Mouse (Mus musculus) kidney, embryonic 15.5 days (tissue): ENCODE data around the gene Snf8. TPM values are rescaled to one million over a fixed set of nuclear protein-coding genes. Genes with fewer than 3 reads are reported as not detected.

Experiments
- ATAC-seq: fragments of 200-750 bp; cut with Nextera tagmentation; replicated peaks from 2 replicates; pipeline ENCODE4 v1.8.0; 2017; ENCODE audit warnings: moderate TSS enrichment; ENCODE audit not compliant: low FRiP score
- H3K27ac ChIP-seq: fragments of 300-500 bp; sonication (generic); 2 replicates; pipeline ENCODE4 v1.5.1; 2015; ENCODE audit warnings: mild to moderate bottlenecking, inconsistent platforms
- H3K27me3 ChIP-seq: fragments of 300-500 bp; sonication (generic); 2 replicates; pipeline ENCODE4 v1.6.1; 2015; ENCODE audit warnings: inconsistent platforms
- H3K36me3 ChIP-seq: fragments of 300-500 bp; sonication (generic); 2 replicates; pipeline ENCODE4 v1.6.1; 2015; ENCODE audit warnings: inconsistent platforms
- H3K4me1 ChIP-seq: fragments of 300-500 bp; sonication (generic); 2 replicates; pipeline ENCODE4 v1.6.1; 2015; ENCODE audit warnings: inconsistent platforms
- H3K4me2 ChIP-seq: fragments of 300-500 bp; sonication (generic); 2 replicates; pipeline ENCODE4 v1.6.1; 2015; ENCODE audit warnings: moderate library complexity, mild to moderate bottlenecking, inconsistent platforms
- H3K4me3 ChIP-seq: fragments of 300-500 bp; sonication (generic); replicated peaks from 2 replicates; pipeline ENCODE4 v1.5.1; 2015; ENCODE audit warnings: mild to moderate bottlenecking, inconsistent platforms
- H3K9ac ChIP-seq: fragments of 300-500 bp; sonication (generic); 2 replicates; pipeline ENCODE4 v1.6.1; 2015; ENCODE audit warnings: mild to moderate bottlenecking, inconsistent platforms
- H3K9me3 ChIP-seq: fragments of 300-500 bp; sonication (generic); replicated peaks from 2 replicates; pipeline ENCODE4 v1.6.1; 2016; ENCODE audit warnings: inconsistent platforms
- WGBS: fragments of 180-500 bp; shearing (Covaris S2); methylation state at CpG from one replicate; pipeline ENCODE4 v1.1.7; 2015; ENCODE audit warnings: mixed read lengths; 5-methylcytosine and 5-hydroxymethylcytosine counted together
- polyA plus RNA-seq: library from polyadenylated mRNA; unstranded; fragments of >200 nt; fragmentation: Nextera tagmentation; extraction: Ambion mirVana; gene quantifications from 2 replicates; pipeline ENCODE4 v1.2.1, GENCODE M21; 2015

The Snf8 gene
- polyA plus RNA-seq, 1 experiment from 2014 or later, result 98.3 TPM

DNA sequence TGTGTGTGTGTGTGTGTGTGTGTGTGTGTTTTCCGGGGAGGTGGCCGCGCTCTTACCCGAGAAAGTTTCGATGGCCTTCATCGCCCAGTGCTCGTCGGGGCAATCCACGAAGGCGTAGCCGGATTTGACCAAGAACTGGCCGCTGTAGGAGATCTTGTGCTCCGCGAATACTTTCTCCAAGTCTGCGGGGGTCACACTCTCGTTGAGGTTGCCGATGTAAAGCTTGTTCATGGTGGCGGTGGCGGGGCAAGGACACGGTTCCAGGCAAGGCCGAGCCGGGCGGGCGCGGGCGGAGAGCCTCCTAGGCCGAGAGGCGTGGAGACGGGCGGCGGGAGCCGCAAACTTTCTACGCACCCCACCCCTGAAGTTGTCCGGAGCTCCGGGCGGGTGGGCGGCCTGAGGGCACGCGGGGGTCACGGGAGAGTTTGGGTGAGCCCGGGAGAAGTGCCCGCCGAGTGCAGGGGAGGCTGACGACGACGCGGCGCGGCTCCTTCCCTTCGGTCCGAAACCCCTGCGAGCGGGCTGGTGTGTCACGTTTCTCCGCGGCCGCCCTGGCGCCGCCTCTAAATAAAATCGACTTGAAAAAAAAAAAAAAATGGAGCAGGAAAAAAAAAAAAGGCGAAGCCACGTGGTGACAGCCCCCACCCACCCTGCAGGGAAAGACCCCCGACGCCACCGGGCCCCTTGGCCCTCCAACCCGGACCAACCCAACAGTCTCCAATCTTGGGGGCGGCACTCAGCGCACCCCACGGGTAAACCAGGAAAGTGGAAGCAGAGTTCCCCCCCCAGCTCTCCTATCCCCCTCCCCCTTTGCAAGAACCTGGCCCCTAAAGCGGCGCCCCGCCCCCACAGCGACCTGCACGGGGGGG, 29.0 kb upstream of the Snf8 start, which contains the start of gene Igf2bp1:
Igf2bp1 (minus strand) TSS at position 538 of the 869 bp plus-strand sequence.
- H3K36me3 ChIP-seq, result no peaks in the 10 kb centered on the region
- peak within 1 kb of the TSS; percentile 97 for H3K9ac ChIP-seq
- peak within 1 kb of the TSS; percentile 92 for H3K4me3 ChIP-seq
- WGBS, result under 1% methylated on average over 69 of the region's 74 CpGs
- peak within 1 kb of the TSS; percentile 96 for H3K27ac ChIP-seq
- ATAC-seq, result peak; percentile 57
- H3K4me2 ChIP-seq, result peak within 1 kb of the TSS; percentile 99
- no peaks in the 10 kb centered on the region for H3K9me3 ChIP-seq
- peaks cover 42% of the 10 kb centered on the region for H3K4me1 ChIP-seq
- H3K27me3 ChIP-seq, result no peaks in the 10 kb centered on the region

DNA sequence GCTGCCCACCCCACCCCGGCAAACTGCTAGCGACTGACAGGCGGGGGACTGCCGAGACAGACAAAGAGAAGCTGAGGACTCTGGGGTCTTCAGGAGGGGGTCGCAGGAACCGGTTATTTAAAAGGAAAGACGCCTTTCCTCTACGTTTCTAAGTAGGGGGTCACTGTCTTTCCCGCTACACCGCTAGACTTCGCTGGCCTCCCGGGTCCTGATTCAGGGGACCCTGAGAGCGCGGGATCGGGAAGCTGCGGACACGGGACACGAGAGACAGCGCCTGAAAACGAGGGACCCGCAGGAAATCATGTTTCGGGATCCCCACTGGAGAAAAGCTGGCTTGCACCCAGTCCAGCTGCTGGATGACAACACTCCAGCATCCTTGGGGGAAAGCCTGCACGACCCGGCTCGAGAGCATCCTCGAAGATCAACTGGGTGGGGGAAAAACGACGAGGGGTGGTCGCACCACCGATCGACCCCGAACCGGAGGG, 28.3 kb upstream of the Snf8 start:
- Histone ChIP-seq H3K27me3 (peaks cover 5% of the 10 kb centered on the region; the same call in 1 of the 2 replicates), H3K9me3 (no peaks in the 10 kb centered on the region), H3K4me2 (peak overlapping the region; percentile 99), H3K36me3 (no peaks in the 10 kb centered on the region), H3K4me1 (peaks cover 36% of the 10 kb centered on the region), H3K27ac (peak overlapping the region; percentile 96), H3K9ac (peak overlapping the region; percentile 97), H3K4me3 (peak overlapping the region; percentile 92)
- under 1% methylated on average over 33 of the region's 33 CpGs for WGBS
- no peak; the same call in 1 of the 2 replicates for ATAC-seq

DNA sequence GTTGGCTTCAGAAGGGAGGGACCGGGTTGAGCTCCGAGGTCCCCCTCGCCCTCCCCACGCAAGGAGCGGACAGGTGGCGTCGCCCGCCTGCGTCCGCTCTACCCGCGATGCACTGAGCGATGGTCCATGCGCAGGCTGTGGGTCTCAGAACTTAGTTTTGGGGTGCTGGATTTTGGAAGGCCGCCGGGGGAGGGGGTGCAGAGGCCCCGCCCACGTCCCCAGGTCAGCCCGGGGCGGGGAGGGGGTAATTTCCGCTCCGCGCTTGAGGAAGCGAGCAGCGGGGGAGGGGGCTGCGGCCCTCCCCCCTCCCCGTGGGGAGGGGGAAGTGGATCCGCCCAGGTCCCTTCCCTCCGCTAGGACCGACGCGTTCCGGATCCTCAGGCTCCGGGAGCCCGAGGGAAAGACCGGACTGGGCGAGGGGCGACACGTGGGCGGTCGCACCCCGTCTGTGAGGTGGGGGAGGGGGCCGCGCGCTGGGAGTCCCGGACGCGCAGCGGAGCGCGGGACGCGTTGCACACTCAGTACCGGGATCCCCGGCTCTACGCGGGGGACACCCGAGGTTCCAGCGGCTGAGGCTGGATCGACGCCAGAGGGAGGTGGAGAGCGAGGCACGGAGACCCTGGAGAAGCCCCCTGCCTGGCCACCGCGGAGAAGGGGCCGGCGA, 27.7 kb upstream of the Snf8 start:
- Histone ChIP-seq H3K27ac (peak overlapping the region; percentile 96), H3K36me3 (no peaks in the 10 kb centered on the region), H3K4me1 (peaks cover 30% of the 10 kb centered on the region), H3K9ac (peak overlapping the region; percentile 97), H3K27me3 (peaks cover 5% of the 10 kb centered on the region; the same call in 1 of the 2 replicates), H3K9me3 (no peaks in the 10 kb centered on the region), H3K4me3 (peak overlapping the region; percentile 92), H3K4me2 (peak overlapping the region; percentile 99)
- WGBS, result under 1% methylated on average over 66 of the region's 67 CpGs
- peak; percentile 83 for ATAC-seq

DNA sequence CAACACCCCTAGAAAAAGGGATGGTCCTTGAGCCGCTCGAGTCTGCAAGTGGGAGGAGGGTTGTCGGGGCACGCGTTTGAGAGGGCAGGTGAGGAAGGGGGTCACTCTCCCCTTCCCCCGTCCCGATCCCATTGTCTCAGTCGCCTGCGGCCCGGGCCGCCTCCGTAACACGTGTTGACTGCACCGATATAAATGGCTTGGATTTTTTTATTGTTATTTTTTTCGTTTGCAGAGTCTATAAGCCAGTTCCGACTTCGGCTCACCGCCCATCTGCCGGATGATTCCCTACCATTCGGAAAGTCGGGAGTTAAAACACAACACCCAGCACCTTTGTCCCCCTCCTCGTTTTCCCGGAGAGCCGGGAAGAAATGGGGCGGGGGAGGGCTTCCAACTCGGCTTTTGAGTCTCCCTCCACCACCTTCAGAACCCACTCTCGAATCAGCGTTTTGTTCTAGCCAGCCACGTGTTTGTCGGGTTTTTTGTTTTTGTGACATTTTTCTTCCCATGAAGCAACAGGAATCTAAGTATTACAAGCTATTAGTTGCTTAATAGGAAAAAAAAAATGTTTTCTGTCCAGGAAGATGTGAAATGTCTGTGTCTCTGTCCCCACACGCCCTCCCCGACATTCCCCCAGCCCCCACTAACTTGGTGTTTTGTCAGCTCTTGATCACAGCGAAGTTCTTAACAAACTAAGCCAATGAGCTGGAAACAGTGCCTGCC, 27.0 kb upstream of the Snf8 start:
- no peaks in the 10 kb centered on the region for H3K36me3 ChIP-seq
- no peak; the same call in 1 of the 2 replicates for ATAC-seq
- under 1% methylated on average over 33 of the region's 33 CpGs for WGBS
- H3K4me1 ChIP-seq, result peaks cover 23% of the 10 kb centered on the region
- peak overlapping the region; percentile 99 for H3K4me2 ChIP-seq
- peaks cover 10% of the 10 kb centered on the region for H3K27me3 ChIP-seq
- H3K4me3 ChIP-seq, result peak overlapping the region; percentile 92
- H3K27ac ChIP-seq, result peak overlapping the region; percentile 96
- H3K9ac ChIP-seq, result peak overlapping the region; percentile 97
- H3K9me3 ChIP-seq, result no peaks in the 10 kb centered on the region

DNA sequence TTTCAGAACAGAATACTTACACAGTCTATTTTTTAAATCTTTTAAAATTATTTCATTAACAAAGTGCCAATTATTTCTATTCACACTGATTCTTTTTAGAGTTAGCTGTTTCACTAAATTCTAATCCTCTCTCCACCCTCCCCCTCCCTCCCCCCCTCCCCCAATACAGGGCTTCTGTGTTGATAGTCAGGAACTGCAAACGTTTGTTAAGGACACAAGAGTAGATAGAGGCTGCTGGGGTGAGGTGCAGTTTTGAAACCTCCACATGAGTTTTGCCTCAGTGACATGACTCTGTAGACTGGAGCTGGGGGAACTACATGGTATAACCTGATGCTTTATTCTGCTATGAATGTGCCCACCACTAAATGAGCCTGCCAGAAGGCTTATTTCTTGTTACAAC, 25.9 kb upstream of the Snf8 start:
- no peak overlapping the region for H3K4me3 ChIP-seq
- ATAC-seq, result no peak
- H3K4me2 ChIP-seq, result no peak overlapping the region
- no peaks in the 10 kb centered on the region for H3K36me3 ChIP-seq
- peaks cover 16% of the 10 kb centered on the region for H3K4me1 ChIP-seq
- H3K27ac ChIP-seq, result no peak overlapping the region
- peaks cover 16% of the 10 kb centered on the region for H3K27me3 ChIP-seq
- 12% methylated on average over 1 of the region's 1 CpGs for WGBS
- no peak overlapping the region for H3K9ac ChIP-seq
- H3K9me3 ChIP-seq, result no peaks in the 10 kb centered on the region

DNA sequence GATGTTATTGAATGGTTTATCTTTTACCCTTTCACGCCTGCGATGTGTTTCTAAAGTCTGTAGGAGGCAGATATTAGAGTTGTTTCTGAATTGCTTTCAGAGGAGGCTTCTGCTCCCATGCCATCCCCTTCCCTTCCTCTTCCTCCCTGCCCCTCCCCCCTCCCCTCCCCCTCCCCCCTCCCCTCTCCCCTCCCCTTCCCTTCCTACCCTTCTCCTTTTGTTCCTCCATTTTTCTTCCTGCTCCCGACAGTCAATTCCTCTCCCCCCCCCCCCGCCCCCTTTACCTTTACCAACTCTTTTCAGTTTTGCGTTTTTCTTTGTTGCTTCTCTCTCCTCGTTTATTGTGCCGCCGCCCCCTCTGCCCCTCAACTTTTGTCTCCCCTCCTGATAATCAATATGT, 22.7 kb upstream of the Snf8 start:
- no peak for ATAC-seq
- H3K36me3 ChIP-seq, result no peaks in the 10 kb centered on the region
- no peak overlapping the region for H3K4me3 ChIP-seq
- peaks cover 7% of the 10 kb centered on the region for H3K4me1 ChIP-seq
- H3K27me3 ChIP-seq, result peaks cover 23% of the 10 kb centered on the region
- H3K9me3 ChIP-seq, result no peaks in the 10 kb centered on the region
- no peak overlapping the region for H3K9ac ChIP-seq
- H3K4me2 ChIP-seq, result no peak overlapping the region
- WGBS, result 14% methylated on average over 3 of the region's 8 CpGs
- no peak overlapping the region for H3K27ac ChIP-seq

DNA sequence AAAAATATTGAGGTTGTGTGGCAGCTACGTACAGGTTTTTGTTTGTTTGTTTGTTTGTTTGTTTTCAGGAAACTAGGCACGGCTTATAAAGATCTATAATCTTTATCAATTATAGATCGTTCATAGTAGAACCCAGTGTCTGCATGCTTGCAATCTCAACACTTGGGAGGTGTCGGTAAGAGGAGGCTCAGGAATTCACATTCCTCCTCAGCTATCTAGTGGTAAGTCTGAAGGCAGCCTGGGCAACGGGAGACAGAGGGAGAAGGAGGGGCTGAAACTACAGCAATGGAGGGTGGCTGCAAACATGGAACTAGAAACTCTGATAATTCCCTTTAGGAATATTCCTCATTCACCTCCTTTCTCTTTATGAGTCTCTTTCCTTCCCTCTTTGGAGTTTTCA, 19.3 kb upstream of the Snf8 start:
- WGBS, result 38% methylated on average over 5 of the region's 5 CpGs
- ATAC-seq, result no peak

DNA sequence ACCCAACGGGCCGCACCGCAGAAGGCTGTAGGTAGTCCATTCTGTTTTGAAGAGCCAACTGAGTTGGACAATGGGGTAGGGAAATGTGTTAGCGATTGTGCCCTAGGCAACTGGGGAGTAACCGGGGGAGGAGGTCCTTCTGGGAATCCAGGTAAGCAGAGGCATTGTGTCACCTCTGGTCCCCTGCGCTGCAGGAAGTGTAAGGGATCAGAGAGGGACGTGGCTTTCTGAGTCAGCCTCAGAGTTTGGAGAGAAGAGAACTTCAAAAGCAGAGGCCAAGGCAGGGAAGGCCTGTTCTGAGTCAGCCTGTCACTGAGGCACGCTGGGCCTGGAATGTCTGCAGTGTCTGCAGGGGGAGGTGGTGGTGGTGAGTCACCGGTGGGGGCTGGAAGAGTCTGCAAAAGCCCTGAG, 16.7 kb upstream of the Snf8 start:
- no peak overlapping the region for H3K4me2 ChIP-seq
- H3K9me3 ChIP-seq, result no peaks in the 10 kb centered on the region
- WGBS, result 26% methylated on average over 9 of the region's 9 CpGs
- H3K4me1 ChIP-seq, result peaks cover 3% of the 10 kb centered on the region; the same call in 1 of the 2 replicates
- no peaks in the 10 kb centered on the region for H3K36me3 ChIP-seq
- peaks cover 10% of the 10 kb centered on the region for H3K27me3 ChIP-seq
- no peak overlapping the region for H3K27ac ChIP-seq
- no peak overlapping the region for H3K9ac ChIP-seq
- no peak for ATAC-seq
- H3K4me3 ChIP-seq, result no peak overlapping the region

More for the DNA sequence above, 19.3 kb upstream of the Snf8 start:
- Histone ChIP-seq H3K27me3 (peaks cover 23% of the 10 kb centered on the region), H3K4me2 (no peak overlapping the region), H3K9me3 (no peaks in the 10 kb centered on the region), H3K27ac (no peak overlapping the region), H3K36me3 (no peaks in the 10 kb centered on the region), H3K9ac (no peak overlapping the region), H3K4me1 (peaks cover 3% of the 10 kb centered on the region; the same call in 1 of the 2 replicates), H3K4me3 (no peak overlapping the region)

DNA sequence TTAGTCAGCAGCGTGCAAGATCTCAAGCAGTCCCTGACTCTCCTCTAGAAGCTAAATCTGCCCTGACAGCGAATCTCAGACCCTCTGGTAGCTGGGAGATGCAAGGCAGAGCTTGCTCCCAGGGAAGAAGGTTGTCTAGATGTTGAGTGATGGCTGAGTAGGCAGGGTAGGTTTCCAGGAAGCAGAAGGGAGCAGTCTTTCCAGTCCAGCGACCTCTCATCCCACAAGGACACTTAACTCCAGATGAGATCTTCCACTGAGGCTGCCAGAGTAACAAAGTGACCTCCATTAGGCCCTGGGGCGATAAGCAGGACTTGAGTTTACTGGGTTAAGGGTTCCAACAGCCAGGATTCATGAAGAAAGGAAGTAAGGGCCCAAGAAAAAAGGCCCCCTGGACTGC, 14.1 kb upstream of the Snf8 start:
- Histone ChIP-seq H3K27me3 (peaks cover 4% of the 10 kb centered on the region; the same call in 1 of the 2 replicates), H3K4me1 (peaks cover 3% of the 10 kb centered on the region; the same call in 1 of the 2 replicates), H3K27ac (no peak overlapping the region), H3K36me3 (no peaks in the 10 kb centered on the region), H3K4me2 (no peak overlapping the region), H3K9me3 (no peaks in the 10 kb centered on the region), H3K4me3 (no peak overlapping the region), H3K9ac (no peak overlapping the region)
- WGBS, result 44% methylated on average over 4 of the region's 4 CpGs
- no peak for ATAC-seq

DNA sequence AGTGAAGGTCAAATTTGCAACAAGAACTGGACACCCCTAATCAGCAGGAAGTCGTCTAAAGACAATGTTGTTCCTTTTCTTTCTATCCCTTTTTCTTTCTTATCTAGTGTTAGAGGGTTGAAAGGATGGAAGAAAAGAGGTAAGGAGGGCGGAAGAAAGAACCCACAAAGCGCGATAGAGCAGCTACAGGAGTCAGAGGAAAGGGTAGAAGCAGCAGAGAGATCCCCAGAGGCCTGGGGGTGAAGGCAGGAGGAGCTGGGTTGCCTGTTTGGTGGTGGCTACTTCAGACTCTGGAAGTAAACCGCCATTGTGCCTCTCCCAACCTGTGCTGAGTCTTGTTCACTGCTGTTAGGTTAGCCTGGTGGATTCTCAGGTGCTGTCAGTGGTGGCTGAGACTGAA, 6.6 kb upstream of the Snf8 start:
- no peaks in the 10 kb centered on the region for H3K4me1 ChIP-seq
- ATAC-seq, result no peak
- H3K27me3 ChIP-seq, result peaks cover 9% of the 10 kb centered on the region; the same call in 1 of the 2 replicates
- no peak overlapping the region for H3K4me3 ChIP-seq
- H3K9me3 ChIP-seq, result no peaks in the 10 kb centered on the region
- WGBS, result 58% methylated on average over 5 of the region's 5 CpGs
- no peak overlapping the region for H3K9ac ChIP-seq
- no peak overlapping the region for H3K4me2 ChIP-seq
- no peak overlapping the region for H3K27ac ChIP-seq
- H3K36me3 ChIP-seq, result no peaks in the 10 kb centered on the region

DNA sequence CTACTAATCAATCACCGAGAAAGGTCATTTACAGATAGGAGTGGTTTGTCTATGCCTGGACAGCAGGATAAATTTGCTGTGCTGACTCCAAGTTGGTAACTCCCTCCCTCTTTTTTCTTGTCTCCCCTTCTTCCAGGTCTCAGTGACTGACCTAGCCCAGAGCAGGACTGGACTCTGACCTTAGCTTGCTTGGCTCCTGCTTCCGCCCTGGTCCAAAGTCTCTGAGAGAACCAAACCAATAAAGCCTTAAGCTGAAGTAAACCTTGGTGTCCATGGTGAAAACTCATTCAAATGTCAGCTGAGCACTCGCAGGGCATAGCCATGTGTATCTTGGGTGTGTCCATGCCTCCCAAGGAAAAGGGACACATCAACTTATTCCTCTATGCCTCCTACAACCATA, 4.1 kb upstream of the Snf8 start:
- Histone ChIP-seq H3K4me2 (no peak overlapping the region), H3K4me1 (peaks cover 11% of the 10 kb centered on the region), H3K27ac (no peak overlapping the region), H3K27me3 (peaks cover 9% of the 10 kb centered on the region; the same call in 1 of the 2 replicates), H3K9me3 (no peaks in the 10 kb centered on the region), H3K4me3 (no peak overlapping the region), H3K36me3 (no peaks in the 10 kb centered on the region), H3K9ac (no peak overlapping the region)
- ATAC-seq, result no peak
- 88% methylated on average over 3 of the region's 3 CpGs for WGBS
